Mouse (Mus musculus): ENCODE data around the gene Spred2.
"Not testable (repeated sequence)": the region's sequence is repeated elsewhere in the genome, so short reads cannot be mapped to it uniquely, and the experiment has no call there.

The Spred2 gene

DNA sequence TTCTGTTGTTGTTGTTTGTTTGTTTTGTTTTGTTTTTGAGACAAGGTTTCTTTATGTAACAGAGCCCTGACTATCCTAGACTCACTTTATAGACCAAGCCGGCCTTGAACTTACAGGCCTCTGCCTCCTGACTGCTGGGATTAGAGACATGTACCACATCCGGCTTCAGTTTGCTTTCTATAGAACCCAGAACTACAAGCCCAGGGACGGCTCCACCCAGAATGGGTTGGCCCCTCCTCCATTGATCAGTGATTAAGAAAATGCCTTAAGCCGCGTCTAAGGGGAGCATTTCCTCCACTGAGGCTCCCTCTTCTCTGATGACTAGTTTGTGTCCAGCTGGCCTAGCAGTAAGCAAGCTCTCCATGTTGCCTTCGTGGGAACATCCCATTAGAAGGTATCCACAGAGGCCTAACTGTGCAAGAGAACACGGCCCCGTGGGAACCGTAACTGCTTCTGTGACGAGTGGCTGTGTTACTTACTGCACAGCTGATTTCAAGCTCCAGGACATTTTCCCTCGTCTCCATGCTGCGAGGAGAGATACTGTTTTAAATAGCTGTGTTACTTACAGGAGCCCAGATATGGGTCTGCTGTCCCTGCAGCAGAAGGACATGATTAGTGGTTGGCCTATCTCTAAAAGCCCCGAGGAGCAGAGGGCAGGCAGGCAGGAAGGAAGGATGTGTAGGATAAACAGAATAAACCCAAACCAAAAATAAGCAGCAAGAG, 128.8 kb downstream of the Spred2 start:
- in situ Hi-C loops (cut with MboI), result no loop called here

DNA sequence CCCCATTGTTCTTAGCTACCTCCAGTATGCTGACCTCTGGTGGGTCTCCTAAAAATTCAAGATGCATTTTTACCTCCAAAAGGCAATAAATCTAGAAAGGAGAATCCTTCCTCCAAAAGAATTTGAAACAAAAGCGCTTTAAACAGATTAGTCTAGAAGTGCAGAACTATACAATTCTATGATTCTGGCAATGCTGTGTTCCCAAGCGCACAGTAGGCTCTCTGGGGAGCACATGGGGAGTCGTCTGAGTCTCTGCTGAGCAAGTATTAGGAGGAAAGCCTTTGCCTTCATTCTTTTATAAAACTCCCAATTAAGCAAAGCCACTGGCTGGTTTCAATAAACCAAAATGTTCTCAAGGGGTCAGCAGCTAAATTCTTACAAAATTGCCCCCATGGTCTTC, 129.8 kb downstream of the Spred2 start:
- in situ Hi-C loops (cut with MboI), result no loop called here

DNA sequence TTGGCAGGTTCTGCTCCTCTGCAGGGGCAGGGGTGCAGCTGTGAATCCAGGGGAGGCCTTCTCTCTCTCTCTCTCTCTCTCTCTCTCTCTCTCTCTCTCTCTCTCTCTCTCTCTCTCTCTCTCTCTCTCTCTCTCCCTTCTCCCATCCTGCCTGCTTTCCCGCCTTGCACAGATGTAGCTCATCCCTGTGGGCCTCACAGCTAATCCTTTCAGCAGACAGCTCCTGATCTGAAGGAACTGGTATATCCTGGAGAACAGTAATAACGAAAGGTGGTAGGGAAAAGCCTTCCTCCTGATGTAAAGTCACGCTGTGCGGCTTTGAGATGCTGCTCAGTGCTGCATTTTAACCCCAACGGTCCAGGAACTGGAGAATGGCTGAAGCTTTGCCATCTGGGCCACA, 130.4 kb downstream of the Spred2 start:
- in situ Hi-C loops (cut with MboI), result no loop called here

DNA sequence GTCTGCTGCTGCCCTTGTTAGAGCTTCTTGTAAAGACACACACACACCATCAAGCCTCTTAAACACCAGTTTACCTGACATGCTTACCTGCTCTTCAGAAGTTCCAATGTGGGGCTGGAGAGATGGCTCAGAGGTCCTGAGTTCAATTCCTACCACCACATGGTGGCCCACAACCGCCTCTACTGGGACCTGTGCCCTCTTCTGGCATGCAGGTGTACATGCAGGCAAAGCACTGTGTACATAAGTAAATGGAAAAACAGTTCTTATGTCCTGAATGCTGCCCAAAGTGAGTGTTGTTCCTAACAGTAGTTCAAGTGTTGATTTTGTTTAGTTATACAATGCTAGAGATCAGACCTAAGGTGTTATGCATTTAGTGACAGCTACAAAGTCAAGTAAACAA, 132.0 kb downstream of the Spred2 start:
- in situ Hi-C loops (cut with MboI), result no loop called here

DNA sequence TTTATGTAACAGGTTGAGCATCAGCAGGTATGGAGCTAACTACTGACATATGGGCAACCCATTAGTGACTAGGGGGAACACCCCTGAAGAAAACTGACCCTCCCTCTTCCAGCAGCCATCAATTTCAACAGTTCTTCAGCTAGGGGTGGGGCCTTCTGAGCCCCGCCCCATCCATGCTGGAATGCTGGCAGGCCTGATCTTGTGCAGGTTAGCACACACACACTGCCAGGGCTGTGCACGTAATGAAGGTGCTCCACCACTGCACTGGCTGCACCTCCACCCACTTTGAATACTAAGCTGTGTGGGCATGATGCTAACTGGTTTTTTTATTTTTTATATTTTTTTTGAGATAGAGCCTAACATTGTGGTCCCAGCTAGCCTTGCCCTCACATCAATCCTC, 133.3 kb downstream of the Spred2 start:
- in situ Hi-C loops (cut with MboI), result no loop called here

DNA sequence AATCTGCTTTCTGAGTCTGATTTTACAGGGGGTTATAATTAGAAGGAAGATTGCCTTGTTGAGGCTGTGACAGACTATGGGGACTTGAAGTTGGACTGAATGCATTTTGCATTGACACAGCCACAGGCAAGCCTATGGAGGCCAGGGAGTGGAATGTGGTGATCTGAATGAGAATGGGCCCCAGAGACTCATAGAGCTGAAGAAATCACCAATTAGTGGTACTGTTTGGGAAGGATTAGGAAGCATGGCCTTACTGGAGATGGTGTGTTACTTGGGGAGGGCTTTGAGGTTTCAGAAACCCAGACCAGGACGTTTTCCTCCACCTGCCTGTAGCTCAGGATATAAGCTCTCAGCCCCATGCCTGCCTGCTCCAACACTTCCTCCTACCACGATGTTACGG, 135.6 kb downstream of the Spred2 start:
- in situ Hi-C loops (cut with MboI), result no loop called here

DNA sequence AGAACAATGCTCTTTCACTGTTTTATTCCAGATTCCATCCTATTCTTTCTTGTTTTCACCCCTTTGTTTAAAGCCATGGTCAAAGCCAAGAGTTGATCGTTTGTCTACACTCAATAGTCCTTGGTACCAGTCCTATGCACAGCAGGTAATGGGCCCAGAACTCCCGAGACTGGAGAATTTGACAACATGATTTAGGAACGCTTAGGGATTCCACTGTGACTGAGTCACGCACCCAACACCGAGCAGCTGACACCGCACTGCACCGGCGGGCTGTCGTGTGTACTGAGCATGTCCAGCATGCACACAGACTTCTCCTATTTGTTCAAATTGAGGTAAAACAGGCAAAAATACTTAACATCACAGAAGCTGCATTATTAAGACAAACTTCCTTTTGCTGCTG, 138.6 kb downstream of the Spred2 start:
- in situ Hi-C loops (cut with MboI), result not testable (repeated sequence)

DNA sequence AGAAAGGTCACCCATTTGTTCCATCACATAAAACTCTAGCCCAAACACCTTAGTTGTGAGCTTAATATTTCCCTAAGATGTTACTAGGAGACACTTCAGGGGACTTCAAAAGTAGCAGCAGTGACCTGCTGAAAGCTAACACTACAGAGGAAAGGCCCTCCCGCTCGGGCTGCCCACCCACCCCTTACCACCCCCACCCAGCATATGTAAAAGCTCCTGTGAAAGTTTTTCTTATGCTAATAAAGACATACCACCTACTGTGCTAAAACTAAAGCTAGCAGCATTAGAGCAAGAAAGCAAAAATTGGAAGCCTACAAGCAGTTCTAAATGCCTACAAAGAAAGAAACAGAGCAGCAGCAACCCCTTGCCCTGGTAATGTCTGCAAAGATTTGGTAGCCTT, 139.9 kb downstream of the Spred2 start:
- in situ Hi-C loops (cut with MboI), result not testable (repeated sequence)

DNA sequence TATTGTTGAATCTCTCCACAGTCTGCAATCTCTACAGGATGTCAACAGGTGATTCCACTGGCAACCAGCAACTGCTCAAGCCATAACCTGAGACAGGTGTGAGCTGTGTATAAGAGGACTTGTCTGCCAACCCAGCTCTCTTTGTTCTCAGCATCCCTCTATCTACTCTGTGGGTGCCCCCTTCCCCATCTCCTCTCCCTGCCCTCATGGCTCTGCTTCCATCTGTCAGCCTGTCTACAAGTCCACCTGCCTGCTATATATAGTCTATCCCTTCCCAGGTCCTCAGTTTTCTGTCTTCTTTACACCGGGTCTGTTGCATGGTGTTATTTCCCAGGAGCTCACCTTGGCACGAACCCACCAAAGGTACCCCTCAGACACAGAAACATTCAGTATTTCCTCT, 140.8 kb downstream of the Spred2 start:
- in situ Hi-C loops (cut with MboI), result no loop called here

DNA sequence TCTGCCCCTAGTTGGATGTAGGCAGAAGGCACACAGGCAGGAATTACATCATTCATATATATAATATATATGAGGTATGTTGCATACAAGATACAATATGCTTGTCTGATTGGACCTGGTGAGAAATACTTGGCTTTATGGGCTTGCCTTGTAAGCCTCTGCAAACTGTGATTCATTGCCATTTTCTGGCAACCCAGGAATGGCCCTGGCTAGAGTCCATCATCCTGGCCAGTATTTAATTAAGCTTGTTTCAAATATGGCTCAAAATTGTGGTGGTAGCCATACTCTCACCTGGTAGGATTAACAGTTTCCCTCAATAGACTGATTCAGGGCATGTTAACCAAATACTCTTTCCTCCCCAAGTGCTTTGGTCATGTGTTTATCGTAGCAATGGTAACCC, 141.9 kb downstream of the Spred2 start:
- in situ Hi-C loops (cut with MboI), result no loop called here

DNA sequence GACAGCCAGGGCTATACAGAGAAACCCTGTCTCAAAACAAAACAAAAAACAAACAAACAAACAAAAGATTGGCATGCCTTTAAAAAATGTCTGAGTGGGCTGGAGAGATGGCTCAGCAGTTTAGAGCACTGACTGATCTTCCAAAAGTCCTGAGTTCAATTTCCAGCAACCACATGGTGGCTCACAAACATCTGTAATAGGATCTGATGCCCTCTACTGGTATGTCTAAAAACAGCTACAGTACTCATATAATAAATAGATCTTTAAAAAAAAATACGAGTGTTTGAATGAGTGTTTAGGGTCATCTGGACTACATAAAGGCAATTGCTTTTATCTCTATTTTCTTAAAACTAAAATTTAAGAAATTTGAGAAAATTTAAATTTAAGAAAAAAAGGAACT, 143.3 kb downstream of the Spred2 start:
- in situ Hi-C loops (cut with MboI), result no loop called here

DNA sequence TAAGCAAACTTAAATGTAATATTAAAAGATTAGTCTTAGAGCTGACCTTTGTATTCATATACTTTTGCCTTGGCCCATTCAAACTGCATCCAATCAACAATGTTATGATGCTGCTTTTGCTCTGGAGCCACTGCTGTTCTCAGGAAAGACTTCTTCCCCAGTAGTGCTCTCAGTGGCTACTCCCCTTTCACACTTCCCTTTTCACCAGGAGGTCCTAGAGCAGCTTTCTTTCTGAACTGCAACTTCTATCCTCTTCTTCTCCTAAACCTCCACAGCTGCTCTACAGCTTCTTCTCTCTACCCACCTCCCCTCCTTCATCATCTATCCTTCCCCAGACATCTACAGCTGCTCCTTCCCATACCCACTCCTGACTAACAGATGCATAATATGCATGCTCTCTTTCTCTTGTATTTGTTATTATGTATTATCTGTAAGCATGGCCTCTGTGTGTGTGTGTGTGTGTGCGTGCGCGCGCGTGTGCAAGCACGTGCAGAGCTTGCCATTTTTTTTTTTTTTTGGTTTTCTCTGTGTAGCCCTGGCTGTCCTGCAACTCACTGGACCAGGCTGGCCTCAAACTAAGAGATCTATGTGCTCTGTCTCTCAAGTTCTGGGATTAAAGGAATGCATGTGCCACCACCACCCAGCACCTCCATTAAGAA, 144.3 kb downstream of the Spred2 start:
- in situ Hi-C loops (cut with MboI), result no loop called here

DNA sequence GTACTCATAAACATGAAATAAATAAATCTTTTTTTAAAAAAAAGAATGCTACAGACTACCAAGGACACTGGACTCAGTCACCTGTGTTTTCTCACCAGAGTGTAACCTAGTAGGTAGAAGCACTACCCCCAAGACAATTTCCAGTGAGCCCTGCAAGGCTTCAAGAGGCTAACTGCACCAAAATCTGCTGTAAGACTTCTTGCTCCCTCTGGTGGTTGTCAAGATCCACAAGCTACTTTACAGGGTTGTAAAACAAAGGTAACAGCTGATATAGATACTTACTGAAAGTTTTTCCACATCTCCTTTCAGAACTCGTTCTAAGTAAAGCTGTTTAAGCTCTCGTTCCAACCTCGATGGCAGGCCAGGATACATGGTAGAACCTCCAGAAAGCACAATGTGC, 148.0 kb downstream of the Spred2 start:
- in situ Hi-C loops (cut with MboI), result no loop called here

DNA sequence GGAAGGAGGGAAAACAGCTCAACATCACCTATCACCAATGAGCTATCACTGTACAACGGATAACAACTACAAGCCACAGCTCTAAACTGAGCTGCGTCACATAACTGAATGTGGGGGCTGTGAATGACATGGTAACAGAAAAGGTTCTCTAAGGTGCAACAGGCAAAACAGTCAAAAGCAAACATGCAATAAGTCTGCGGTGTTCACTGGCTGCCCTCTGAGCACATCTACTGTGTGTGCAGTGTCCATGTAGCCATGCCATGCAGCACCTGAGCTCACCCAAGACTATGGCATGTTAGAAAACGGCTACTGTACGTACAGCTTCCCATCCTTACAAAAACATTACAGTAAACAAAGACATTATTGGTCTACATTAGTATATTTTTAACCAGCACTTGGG, 148.7 kb downstream of the Spred2 start:
- in situ Hi-C loops (cut with MboI), result no loop called here

All from mature B cell (primary cell).